Mouse (Mus musculus) forebrain, embryonic 15.5 days (tissue): Measurements from ENCODE around the gene Cer1. TPM values are rescaled to one million over a fixed set of nuclear protein-coding genes. Genes with fewer than 3 reads are reported as not detected.

Source experiments
- ATAC-seq: fragments of 200-750 bp; cut with Nextera tagmentation; replicated peaks from 2 replicates; pipeline ENCODE4 v1.8.0; 2017; ENCODE audit warnings: mild to moderate bottlenecking, moderate TSS enrichment, moderate library complexity
- H3K27ac ChIP-seq: fragments of 300-500 bp; sonication (generic); replicated peaks from 2 replicates; pipeline ENCODE4 v1.5.1; 2015; ENCODE audit warnings: mild to moderate bottlenecking, inconsistent platforms
- H3K27me3 ChIP-seq: fragments of 300-500 bp; sonication (generic); 2 replicates; pipeline ENCODE4 v1.6.1; 2015; ENCODE audit warnings: inconsistent platforms
- H3K36me3 ChIP-seq: fragments of 300-500 bp; sonication (generic); 2 replicates; pipeline ENCODE4 v1.6.1; 2015; ENCODE audit warnings: mild to moderate bottlenecking, inconsistent platforms
- H3K4me1 ChIP-seq: fragments of 300-500 bp; sonication (generic); 2 replicates; pipeline ENCODE4 v1.6.1; 2015; ENCODE audit warnings: inconsistent platforms
- H3K4me2 ChIP-seq: fragments of 300-500 bp; sonication (generic); replicated peaks from 2 replicates; pipeline ENCODE4 v1.6.1; 2015; ENCODE audit warnings: mild to moderate bottlenecking, inconsistent platforms
- H3K4me3 ChIP-seq: fragments of 300-500 bp; sonication (generic); 2 replicates; pipeline ENCODE4 v1.5.1; 2015; ENCODE audit warnings: mild to moderate bottlenecking, inconsistent platforms
- H3K9ac ChIP-seq: fragments of 300-500 bp; sonication (generic); replicated peaks from 2 replicates; pipeline ENCODE4 v1.6.1; 2015; ENCODE audit warnings: mild to moderate bottlenecking, inconsistent platforms
- H3K9me3 ChIP-seq: fragments of 300-500 bp; sonication (generic); 2 replicates; pipeline ENCODE4 v1.6.1; 2016; ENCODE audit warnings: inconsistent platforms
- WGBS: fragments of 180-500 bp; shearing (Covaris S2); methylation state at CpG from one replicate; pipeline ENCODE4 v1.1.7; 2015; ENCODE audit warnings: mixed read lengths; 5-methylcytosine and 5-hydroxymethylcytosine counted together
- polyA plus RNA-seq: library from polyadenylated mRNA; unstranded; fragments of >200 nt; fragmentation: Nextera tagmentation; extraction: Ambion mirVana; gene quantifications from 2 replicates; pipeline ENCODE4 v1.2.1, GENCODE M21; 2015

Cer1 gene
- polyA plus RNA-seq, 1 experiment from 2014 or later: 0.19 TPM

DNA sequence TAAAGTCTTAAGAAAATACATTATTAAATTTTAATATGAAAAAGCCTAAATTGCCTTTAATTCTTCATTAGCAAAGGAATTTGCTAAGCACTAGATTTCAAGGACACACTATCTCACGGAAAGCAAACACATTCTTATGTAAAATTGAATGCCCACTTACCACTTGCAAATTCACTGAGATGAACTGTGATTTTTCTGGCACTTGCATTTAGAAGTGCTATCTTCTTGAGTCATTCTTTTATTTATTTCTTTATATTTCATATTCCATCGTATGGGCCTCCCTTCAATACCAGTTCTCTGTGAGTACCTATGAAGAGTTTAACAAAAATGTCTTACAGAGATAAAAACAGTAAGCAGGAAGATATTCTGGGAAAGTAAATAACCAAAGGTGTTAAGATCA is 31.1 kb downstream of the Cer1 start:
- Histone ChIP-seq H3K27ac (no peak overlapping the region), H3K36me3 (0 out of 2 replicates have a peak, but pooled peaks cover 4% of the 10 kb centered on the region), H3K27me3 (no peaks in the 10 kb centered on the region), H3K9ac (no peak overlapping the region), H3K4me2 (no peak overlapping the region), H3K9me3 (no peaks in the 10 kb centered on the region), H3K4me1 (peaks cover 20% of the 10 kb centered on the region), H3K4me3 (no peak overlapping the region)
- no peak for ATAC-seq
- 75% methylated on average over 2 of the region's 2 CpGs for WGBS

DNA sequence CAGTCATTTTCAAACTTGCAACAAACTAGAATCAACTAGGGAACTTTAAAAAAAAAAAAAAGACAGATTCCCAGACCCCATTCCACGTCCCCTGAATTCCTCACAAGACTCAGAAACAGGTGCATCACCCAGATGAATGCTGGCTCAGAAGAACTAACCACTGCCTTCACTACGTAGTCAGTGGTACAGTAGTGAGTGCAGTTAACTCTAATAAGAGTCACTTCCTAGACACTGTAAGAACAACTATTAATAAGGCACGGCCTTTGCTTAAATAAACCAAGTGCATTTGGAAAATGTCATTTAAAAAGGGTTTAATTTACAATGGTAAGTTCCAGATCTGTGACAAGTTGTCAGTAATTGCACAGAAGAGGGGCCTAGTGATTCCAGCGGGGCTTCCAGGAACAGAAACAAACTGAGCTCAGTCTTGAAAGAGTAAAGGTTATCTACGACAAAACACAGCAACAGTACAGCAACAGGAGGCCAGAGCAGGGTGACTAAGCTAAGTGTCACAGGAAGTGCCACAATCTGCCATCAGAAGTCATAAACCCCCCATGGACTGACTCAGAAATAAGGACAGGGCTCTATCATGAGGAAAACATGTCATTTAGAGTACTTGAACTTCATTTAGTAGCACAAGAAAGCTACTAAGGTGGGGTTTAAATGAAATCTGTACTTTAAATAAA is 36.3 kb downstream of the Cer1 start:
- Histone ChIP-seq H3K4me3 (no peak overlapping the region), H3K9me3 (no peaks in the 10 kb centered on the region), H3K4me1 (no peaks in the 10 kb centered on the region), H3K4me2 (no peak overlapping the region), H3K36me3 (peaks cover 11% of the 10 kb centered on the region; the same call in 1 of the 2 replicates), H3K27me3 (no peaks in the 10 kb centered on the region), H3K27ac (no peak overlapping the region), H3K9ac (no peak overlapping the region)
- no peak for ATAC-seq
- whole genome bisulfite sequencing: 50% methylated on average over 5 of the region's 5 CpGs

DNA sequence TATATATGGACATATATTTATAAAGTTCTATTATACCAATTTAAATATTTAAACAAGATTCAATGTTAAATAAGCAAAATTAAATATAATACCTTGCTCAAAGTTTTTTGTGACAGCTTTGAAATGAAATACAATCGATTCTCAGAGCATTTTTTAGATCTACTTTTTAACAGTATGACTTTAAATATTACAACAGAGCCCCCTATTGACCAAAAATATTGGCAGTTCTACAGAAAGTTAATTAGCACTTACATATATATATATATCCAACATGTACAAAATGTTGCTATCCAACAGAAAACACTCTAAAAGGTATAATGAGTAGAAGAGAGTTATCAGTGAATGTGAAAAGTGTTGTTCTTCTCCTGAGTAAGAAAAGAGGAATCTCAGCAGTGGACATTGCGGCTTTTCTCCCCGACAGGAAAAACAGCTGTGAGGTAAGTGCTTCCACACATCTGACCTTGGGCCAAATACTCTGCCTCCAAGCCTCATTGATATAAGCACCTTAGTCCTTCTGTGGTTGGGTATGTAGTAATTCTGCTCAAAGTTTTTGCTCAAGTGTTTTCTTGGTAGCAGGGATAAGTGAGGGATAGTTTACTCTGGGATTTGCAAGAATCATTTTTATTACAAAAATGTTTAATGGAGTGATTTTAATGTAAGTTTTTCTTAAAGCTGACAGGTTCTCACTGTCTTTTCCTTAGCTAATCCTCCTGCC is 47.3 kb downstream of the Cer1 start:
- H3K27me3 ChIP-seq: no peaks in the 10 kb centered on the region
- H3K9ac ChIP-seq: no peak overlapping the region
- no peak for ATAC-seq
- WGBS: 64% methylated on average over 3 of the region's 3 CpGs
- H3K4me3 ChIP-seq: no peak overlapping the region
- H3K9me3 ChIP-seq: no peaks in the 10 kb centered on the region
- no peak overlapping the region for H3K27ac ChIP-seq
- no peak overlapping the region for H3K4me2 ChIP-seq
- H3K36me3 ChIP-seq: peaks cover 18% of the 10 kb centered on the region; the same call in 1 of the 2 replicates
- no peaks in the 10 kb centered on the region for H3K4me1 ChIP-seq

Other genes with a start within 250 kb of the Cer1 start
- 282 and 283 TPM in 2 replicates for gene Nfib, start 179.4 kb downstream of the Cer1 start, polyA plus RNA-seq
- gene Zdhhc21, start 25.2 kb downstream of the Cer1 start, polyA plus RNA-seq: 18.2 and 18.3 TPM in 2 replicates
- gene Frem1, start 167.2 kb upstream of the Cer1 start, polyA plus RNA-seq: 1.7 TPM in 2 replicates